Mouse (Mus musculus) A20 (cell line): ENCODE results near the gene Ap2s1.
"Not testable (repeated sequence)": the region's sequence is repeated elsewhere in the genome, so short reads cannot be mapped to it uniquely, and the experiment has no call there.

Experiments used
- DNase-seq: peaks from one replicate; pipeline ENCODE4 v3.0.0-alpha.2; 2011; ENCODE audit warnings: low read depth, low spot score

The Ap2s1 gene

GRCm38 (mm10) chr7:16738073-16738696, at the start of gene Ap2s1:
Gene Ap2s1, plus strand, starts transcription at chr7:16738410.
- peak; percentile 97 for DNase-seq

DNA sequence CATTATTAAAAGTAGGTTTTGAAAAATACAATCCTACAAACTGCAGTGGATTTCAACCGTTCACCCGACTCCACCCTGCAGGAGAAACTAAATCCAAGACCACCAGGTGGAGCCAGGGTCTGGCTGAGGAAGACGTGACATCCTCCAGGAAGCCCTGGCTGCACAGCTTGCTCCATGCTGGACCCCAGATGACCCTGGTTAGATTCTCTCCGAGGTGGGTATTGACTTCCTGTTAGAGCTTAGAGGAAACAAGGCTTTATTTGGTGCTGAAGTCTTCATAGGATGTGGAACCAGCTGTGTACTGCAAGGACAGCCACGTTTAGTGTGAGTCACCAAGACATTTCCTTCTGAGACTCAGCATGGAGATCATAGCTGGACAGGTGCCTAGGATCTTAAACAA, 49.0 kb upstream of the Ap2s1 start:
- DNase-seq: no peak

GRCm38 (mm10) chr7:16695025-16695424, 43.2 kb upstream of the Ap2s1 start:
- peak; percentile 67 for DNase-seq

DNA sequence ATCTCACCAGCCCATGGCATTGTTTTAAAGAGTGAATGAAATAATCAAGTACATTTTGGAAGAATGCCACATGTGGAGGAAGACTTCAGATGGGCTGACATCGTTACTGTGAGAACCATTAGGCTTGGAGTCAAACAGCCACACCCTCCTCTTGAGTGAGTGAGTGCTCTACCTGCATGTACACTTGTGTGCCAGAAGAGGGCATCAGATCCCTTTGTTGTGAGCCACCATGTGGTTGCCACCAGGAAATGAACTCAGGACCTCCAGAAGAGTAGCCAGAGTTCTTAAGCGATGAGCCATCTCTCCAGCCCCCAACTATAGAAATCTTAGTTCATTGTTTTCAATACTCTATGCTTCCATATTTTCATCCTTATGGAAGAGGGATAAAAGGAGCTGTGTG, 39.2 kb upstream of the Ap2s1 start:
- DNase-seq: peak; percentile 75

DNA sequence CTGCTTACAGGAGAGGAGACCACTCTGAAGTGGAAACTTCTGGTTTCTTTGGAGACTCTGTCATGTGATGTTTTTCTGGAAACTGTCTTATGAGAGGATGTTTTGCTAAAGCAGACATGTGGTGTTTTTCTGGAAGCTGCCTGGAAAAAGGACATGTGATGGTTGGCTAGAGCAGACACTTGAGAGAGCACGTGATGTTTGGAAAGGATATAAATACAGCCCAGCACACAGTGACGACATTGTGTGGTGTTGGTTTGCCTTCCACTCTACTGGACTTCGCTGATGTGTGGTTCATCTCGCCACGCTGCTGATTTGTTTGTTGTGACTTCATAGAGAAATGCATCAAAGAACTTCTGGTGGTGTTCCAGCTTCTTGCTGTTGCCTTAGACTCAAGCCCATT, 37.6 kb upstream of the Ap2s1 start:
- DNase-seq: no peak

- DNase-seq: no peak
Measured at GRCm38 (mm10) chr7:16706385-16706784, 31.8 kb upstream of the Ap2s1 start.

- no peak for DNase-seq
Measured at GRCm38 (mm10) chr7:16708244-16708643, 30.0 kb upstream of the Ap2s1 start.

GRCm38 (mm10) chr7:16710604-16711003, 27.6 kb upstream of the Ap2s1 start:
- DNase-seq: peak; percentile 47

GRCm38 (mm10) chr7:16712633-16713415, 25.4 kb upstream of the Ap2s1 start:
- peak; percentile 37 for DNase-seq

DNA sequence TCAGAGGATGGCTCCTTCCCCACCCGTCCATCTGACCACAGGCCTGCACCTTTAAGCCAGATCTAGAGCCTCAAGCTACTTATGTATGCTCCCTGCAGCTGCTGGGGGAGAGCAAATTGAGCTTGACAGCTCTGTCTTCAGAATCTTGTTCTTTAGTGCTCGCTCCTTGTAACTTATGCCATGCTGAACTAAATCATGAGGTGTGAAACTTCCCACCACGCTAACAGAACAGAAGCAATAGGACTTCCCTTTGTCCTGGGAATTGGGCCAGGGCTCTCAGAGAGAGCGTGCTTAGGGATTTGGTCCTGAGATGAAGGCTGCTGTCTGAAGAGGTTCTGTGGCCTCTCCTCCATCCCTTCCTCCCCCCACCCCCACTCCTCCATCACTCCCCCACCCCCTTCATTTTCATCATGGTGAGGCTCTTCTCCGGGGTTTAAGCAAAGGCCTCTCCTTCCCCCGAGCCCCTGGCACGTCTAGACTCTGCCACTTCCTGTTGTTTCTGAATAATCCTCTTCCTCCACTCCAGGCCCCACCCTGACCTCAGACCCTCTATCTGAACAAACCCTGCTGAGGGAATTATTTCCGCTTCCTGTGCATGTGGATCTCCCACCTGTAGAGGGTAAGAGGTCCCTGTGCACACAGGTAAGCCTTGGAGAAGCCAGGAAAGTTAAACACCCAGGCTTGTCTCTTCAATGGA, 21.6 kb upstream of the Ap2s1 start:
- DNase-seq: not testable (repeated sequence)

DNA sequence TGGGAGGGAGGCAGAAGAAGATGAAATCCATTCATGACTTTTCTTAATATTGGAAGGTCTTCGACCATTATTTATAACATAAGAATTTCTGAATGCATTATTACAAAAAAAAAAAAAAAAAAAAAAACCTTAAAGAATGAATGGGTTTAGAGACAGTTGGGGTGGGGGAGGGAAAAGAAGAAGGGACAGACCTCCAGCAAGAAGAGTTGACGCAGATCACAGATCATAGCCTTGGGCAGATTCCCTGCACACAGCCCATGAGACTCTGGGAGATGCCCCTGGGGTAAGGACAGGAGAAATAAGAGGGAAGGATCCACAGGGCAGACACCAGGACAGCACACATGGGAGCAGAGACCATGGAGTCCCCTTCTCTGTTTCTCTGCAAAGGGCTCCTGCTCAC, 16.6 kb upstream of the Ap2s1 start, which contains the start of gene Ceacam9:
Ceacam9 (plus strand) TSS at position 301 of the 400 bp plus-strand sequence.
- DNase-seq: no peak

DNA sequence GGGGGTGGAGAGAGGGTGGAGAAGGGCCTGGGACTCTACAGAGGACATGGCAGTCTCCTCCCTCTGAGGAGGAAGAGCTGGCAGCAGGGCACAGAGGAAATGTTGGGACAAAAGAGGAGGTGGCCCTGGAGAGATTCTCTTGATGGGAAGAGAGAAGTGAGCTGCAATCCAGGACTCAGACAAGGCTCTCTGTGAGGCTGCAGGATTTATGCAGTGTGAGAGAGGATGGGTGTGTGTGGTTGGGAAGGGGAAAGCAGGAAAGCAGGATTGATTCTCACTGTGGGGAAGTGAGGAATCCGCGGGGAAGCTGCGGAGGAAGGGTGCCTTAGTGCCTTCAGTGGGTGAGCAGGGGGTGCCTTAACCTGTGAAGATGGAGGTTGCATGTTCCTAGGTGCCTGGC, 15.7 kb upstream of the Ap2s1 start:
- DNase-seq: not testable (repeated sequence)

DNA sequence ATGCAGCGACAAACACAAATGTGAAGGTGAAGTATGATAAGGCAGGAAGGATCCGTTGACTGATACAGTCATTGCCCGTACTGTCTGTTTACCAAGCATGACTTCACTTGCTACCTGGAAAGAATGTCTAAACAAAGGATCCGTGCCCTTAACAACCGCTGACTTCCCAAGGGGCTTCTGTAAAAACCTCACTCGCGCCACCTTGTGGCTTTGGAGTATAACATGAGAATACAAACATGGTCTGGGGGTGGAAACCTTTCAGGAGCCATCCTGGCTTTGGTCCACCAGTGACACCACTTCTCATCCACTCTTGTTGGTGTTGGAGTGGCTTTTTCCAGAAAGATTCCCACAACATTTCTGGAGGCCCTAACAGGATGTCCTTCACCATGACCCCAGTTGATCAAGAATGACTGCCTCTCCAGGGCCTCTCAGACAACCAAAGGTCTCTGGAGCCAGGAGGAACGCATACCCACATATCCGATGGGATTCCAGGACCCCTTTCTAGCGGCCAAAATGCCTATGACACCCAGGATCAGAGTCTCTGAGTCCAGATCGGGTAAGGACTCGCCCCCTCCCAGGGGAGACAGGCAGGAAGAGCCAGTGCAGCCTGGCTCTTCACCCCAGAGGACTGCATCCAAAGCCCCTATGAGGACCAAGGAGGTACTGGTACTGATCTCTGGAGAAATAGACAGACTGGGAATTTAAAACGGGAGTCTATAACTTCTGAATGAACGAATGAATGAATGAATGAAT, 9.4 kb upstream of the Ap2s1 start:
- DNase-seq: peak; percentile 81

DNA sequence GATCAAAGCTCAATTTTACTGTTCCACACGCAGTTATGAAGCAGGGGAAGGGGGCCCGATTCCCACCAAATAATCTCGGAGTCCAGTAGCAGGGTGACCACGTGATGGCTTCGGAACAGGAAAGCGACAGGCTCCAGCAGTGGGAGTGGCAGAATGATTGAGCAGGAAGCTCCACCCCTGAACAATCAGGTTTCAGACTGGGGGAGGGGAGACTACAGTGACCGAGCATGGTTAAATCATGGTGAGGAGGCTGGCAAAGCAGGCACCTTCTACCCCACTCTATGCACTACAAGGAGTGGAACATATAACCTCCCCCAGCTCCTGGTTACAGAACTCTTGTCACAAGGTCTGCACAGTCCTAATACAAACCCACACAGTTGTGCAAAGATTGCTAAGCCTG, 8.6 kb upstream of the Ap2s1 start:
- DNase-seq: not testable (repeated sequence)

DNA sequence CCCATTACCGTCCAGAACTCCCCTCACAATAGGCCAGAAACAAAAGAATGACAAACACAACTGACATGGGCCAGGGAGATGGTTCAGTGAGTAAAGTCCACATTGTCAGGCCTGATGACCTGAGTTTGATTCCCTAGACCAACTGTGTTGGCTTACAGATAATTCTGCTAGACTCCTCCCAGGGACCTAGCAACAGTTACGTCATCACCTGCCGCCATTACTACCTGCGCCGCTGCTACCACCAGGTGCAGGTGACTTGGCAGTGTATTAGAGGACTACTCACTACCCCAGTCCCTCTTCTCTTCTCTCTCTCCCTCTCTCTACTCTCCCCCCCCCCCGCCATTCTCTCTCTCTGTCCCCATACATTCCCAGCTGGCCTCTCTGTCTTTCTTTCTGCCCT, 7.4 kb upstream of the Ap2s1 start:
- DNase-seq: no peak

- no peak for DNase-seq
Measured at GRCm38 (mm10) chr7:16731893-16732422, 6.3 kb upstream of the Ap2s1 start.

DNA sequence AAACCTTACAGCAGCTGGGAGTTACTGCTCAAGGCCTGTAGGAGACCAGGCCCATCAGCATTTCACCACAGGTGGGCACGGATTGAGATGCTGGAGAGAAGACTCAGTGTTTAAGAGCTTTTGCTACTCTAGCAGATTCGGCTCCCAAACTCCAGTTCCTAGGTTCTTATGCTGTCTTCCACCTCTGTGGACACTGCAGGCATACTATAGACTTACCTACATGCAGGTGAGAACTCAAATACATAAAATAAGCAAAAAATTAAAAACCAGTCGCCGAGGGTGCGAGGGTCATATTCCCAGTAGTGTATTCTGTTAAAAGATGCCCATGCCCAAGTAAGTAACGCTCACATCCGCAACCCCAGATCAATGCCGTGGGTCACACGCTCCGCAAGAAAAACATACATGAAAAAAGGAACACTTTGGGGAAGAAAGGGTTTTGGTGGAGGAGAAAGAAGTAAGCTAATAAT, 571 bp upstream of the Ap2s1 start:
- DNase-seq: no peak

GRCm38 (mm10) chr7:16739056-16739604, 920 bp downstream of the Ap2s1 start:
- DNase-seq: no peak

- no peak for DNase-seq
Measured at GRCm38 (mm10) chr7:16745373-16745772, 7.2 kb downstream of the Ap2s1 start.

- peak; percentile 65 for DNase-seq
Measured at GRCm38 (mm10) chr7:16746093-16746492, 7.9 kb downstream of the Ap2s1 start.

DNA sequence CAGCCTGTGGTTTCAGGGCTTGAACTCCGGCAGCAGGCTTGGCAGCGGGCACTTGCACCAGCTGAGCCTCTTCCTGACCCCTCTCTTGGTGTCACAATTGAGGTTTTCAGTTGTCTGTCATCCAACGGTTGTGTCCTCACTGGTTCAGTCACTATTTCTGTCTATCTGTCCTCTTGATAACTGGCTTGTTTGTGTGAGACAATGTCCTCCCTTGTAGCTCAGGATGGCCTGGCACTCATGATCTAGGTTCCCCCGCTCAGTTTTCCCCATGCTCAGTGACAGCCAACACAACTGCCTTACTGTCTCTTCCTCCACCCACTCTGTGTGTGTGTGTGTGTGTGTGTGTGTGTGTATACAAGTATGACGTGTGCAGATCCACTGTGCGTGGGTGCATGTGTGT, 9.4 kb downstream of the Ap2s1 start:
- DNase-seq: no peak
